Mouse (Mus musculus) erythroblast, adult 5-6 weeks (primary cell): ENCODE data around the gene Slc25a34. TPM values are rescaled to one million over a fixed set of nuclear protein-coding genes. Genes with fewer than 3 reads are reported as not detected.

ENCODE experiments used
- ATAC-seq: replicated peaks from 2 replicates; pipeline ENCODE4 v1.8.0; 2016; ENCODE audit warnings: moderate number of reproducible peaks, mild to moderate bottlenecking, moderate TSS enrichment, inconsistent platforms; ENCODE audit not compliant: poor library complexity, low FRiP score, severe bottlenecking
- total RNA-seq, 2 experiments: library from RNA; stranded (forward) in 1 of 2; stranded (reverse) in 1 of 2; fragments of 150-400 nt in 1 of 2; fragments of 200-764, 138-1000 nt in 1 of 2; gene quantifications; 2 replicates each; pipeline versions ENCODE4 v1.2.3 to v1.2.4; 2015 to 2017; ENCODE audit warnings: low replicate concordance in 2 of 2

Slc25a34 gene
- total RNA-seq, 2 experiments from 2014 or later, result not detected

DNA sequence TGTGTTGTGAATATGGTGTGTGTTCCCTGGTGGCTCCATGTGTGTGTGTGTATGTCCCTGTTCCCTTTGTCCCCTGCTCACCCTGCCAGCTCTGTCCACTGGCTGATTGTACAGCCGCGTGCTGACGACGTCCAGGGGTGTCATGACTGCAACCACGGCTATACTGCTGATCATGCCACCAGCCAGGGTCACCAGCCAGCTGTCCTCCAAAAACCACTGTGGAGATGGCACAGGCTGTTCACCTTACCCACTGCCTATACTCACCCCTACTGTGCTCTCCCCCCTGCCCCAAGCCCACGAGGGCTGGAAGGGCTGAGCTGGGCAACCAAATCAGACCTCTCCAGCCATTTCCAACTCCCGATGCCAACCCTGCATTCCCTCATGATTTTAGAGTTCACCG is 2.3 kb downstream of the Slc25a34 start:
- ATAC-seq, result no peak

DNA sequence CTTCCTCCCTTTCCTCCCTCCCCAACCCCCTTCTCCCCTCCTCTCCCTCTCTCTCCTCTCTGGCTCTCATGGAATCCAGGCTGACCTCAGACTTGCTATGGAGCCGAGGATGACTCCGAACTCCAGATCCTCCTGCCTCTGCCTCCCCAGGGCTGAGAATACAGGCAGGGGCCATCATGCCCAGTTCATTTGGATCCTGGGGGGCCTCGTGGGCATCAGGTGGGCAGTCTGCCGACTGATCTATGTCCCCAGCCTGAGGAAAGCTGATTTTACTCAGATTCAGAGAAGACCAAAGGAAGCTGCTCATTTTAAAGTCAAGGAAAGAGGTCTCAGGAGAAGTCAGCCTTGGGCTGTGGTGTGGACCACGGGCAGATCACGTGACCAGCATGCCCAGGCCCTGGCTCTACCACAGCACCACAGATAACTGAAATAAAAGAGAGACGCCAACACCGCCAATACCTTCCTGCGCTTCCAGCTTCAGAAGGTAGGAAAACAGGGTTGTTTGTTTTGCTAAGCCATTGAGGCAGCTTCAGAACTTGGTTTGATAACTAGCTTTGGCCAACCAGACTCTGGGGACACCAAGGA is 4.2 kb downstream of the Slc25a34 start:
- ATAC-seq, result no peak

DNA sequence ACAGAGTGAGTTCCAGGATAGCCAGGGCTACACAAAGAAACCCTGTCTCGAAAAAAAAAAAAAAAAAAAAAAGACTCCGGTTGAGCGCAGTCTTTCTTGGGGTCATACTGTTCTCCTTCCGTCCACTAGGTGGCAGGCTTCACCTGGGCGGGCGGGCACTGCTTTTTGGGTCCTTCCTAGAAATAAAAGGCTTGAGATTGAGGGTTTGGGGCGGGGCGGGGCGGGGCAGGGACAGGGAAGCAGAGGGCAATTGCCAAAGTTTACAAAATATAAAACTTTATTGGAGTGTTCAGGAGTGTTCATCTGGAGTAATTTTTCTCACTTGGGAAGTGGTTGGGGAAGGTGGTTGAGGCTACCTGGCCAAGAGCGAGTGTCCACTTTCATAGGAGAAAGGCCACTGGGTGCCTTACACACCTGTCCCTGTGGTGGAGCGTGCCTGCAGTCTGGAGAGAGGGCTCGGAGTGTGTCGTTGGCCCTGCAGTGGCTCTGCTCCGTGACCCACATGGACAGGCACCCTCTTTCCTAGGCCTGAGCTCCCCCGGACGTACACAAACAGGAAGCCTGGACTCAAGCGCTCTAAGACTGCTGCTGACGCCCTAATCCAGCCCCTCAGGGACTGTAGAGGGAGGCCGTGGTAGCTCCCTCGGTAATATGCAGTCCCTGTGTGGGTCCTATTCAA is 4.9 kb downstream of the Slc25a34 start, which contains the start of gene Tmem82:
Gene Tmem82, minus strand, starts transcription at position 69 of the 679 bp plus-strand sequence.
- ATAC-seq, result 0 out of 2 replicates have a peak, but pooled peaks have one; percentile 51

DNA sequence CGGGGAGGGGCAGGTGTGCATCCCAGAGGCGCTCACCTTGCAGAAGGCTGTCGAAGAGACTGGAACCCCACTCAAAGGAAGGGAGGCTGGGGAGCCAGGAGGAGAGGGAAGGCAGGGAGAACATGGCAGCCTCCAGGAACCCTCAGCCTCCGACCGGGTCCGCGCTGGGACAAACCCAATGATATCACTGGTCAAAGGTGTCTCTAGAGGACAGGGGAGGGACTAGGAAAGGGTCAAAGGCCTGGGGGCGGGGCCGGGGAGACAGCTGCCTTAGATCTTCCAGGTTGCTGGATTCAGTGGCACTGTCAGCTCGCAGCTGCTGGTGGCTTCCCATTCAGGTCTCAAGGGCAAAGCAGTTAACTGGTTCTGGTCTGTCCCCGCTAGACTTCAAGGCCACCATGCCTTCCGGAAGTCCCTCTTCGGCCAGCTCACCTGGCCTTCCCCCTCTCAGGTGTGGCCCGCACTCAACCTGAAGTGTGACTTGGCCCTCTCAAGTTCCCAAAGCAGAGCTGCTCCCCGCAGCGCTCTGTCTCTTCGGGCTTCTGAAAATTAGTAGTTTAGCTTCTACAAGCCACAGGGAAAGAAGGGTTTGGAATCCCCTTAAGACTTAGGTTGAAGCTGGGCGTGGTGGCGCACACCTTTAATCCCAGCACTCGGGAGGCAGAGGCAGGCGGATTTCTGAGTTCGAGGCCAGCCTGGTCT is 5.6 kb downstream of the Slc25a34 start:
- ATAC-seq, result no peak

DNA sequence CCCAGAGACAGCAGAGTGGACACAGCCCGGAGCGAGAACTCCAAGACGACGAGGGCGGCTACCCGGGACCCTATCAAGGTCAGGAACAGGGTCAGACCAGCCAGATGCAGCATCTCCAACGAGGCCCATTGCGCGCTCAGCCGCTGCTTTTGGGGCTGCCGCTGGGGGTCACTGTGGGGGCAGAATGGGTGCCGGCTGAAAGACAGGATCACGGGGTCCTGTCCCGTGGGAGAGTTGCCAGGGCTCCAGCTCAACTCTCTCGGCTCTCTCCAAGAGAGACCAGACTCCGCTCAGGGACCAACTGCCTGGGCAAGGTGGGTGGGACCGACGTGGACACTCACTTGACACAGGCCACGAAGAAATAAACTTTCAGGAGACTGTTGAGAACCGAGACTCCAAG is 6.3 kb downstream of the Slc25a34 start:
- ATAC-seq, result no peak

DNA sequence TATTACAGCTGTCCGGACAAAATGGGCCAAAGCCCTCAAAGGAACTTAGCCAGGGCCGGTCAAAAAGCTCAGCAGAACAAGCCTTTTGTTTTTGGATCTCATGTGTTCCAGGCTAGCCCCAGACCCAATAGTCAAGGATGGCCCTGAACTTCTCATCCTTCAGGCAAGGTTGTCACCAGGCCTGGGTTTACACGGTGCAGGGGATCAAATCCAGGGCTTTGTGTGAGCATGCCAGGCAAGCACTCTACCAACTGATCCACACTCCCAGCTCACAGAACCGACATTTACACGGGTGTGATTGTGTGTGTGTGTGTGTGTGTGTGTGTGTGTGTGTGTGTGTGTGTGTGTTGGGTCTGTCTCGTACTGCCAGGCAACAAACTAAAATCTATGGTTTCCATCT is 6.8 kb downstream of the Slc25a34 start:
- ATAC-seq, result no peak

DNA sequence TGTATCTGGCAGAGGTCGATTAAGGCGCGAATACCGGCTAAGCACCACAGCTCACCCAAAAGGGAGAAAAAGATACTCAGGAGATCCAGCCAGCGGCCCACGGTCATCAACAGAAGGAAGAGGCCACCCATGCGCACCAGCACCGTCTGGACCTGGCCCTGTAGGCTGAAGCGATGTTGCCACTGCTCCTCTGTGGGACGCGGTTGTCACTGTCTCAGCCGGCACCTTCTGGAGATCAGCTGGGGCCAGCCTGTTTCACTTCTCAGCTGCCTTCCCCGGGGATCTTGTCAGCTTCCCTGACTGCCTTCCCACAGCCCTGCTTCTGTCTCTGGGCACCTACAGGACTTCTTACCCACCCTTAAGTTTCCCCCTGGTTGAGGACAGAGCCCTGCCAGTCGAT is 8.7 kb downstream of the Slc25a34 start:
- no peak for ATAC-seq

DNA sequence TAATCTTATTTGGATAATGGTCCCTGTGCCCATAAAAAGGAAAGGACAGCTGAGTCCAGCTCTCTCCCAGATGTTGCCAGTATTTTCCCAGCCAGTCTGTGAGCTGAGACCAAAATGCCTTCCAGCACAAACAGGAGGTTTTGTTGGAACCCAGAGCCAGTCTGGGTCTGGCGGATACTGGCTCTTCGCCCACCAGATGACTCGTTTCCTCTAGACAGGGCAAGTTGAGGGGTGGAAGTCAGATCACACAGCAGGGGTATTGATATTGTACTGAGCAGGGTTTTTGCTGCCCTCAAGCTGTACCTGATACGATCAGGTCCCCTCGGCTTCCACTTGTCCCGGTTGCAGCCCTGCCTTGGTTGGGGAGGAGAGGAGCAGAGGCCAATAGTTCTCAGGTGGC is 14.1 kb downstream of the Slc25a34 start:
- no peak for ATAC-seq

DNA sequence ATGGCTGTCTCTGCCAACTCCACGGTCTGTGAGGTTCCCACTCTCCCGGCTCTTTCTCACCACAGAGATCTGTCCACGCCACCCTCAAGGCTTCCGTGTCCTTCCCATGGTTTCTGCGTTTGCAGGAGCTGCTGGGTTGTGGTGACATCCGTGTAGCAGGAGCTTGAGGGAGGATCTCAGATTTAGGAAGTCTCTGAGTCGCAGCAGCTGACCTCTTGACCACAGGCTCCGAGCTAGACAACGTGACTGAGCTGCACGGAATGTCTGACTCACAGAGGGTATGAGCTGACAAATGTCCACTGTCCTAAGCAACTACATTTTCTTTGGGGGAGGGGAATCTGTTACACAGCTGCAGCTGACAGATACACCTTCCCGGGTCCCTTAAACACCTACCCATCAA is 17.8 kb downstream of the Slc25a34 start, which contains the start of gene Fblim1:
Gene Fblim1, minus strand, starts transcription at position 236 of the 400 bp plus-strand sequence.
- ATAC-seq, result no peak

DNA sequence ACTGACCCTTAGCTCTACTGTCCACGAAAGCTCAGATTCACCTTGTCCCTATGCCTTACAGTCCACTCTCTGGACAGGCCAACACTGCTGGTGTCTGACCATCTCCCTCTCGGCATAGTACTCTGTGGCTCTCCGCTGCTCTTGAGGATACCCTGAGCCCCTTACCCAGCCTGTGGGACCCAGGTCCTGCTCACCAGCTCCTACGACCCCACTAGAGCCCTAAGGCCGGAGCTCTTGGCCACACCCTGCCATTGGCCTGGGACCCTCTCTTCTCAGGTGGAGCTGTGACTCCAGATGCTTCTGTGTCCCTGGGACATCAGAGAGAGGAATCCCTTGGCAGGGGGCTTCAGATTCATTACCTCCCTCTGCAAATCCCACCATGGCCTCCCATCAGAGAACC is 18.2 kb downstream of the Slc25a34 start:
- no peak for ATAC-seq

DNA sequence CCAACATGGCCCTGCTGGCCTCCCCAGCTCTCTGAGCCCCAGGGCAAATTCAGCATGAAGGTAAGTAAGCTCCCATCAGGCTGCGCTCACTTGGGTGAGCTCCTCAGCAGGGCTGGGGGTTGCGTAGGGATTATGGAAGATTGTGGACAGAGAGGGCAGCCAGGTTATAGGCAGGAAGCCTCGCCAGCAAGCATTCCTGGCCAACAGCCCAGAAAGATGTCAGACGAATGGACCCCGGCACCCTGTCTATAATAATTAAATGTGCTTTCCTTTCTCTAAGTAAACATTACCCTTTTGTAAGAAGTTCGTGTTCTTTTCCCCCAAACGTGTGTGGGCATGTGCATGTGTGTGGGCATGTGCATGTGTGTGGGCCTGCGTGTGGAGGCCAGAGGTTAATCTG is 19.1 kb downstream of the Slc25a34 start:
- no peak for ATAC-seq

DNA sequence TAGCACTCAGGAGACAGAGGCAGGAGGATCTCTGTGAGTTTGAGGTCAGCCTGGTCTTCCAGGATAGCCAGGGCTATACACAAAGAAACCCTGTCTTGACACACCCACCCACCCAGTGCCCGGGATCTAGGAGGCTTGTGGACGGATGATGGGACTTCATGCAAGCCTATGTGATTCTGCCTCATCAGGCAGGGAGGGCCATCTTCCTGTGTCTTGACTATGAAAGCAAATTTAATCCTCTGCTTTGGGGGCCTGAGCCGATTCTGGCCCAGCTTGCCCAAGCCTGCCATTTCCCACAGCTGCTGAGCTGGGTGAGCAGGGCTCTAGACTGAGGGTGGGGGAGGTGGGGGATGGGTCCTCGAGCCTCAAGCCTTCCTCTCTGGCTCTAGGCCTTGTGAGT is 19.7 kb downstream of the Slc25a34 start:
- ATAC-seq, result no peak

DNA sequence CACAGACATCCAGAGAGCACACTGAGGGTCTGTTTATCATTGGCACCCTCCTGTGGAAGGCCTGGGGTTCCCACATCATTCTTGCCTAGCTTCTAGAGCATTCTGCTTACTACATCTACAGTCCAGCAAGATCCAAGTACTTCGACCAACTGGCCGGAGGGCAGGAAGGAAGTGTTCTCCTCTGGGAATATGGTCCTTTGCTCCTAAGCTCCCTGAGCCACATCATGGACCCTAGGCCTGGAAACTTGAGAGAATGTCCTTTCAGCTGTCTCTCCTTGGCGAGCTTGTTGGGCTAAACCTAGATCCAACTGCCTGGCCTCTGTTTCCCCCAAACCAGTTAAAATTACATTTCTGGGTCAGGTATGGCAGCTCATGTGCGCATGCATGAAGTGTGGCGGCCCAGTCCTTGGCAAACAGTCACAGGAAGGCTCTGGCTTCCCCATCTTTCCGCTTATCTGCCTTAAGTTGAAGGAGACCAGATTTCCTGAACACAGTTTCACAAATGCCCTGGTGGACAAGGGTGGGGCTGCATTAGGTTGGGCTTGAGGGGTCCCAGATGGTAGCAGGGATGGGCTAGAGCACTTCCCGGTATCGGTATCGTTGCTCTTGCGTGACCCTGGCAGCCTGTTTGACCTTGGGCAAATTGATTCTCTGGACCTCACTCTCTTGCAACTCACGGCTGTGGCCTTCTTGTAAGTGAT is 20.9 kb downstream of the Slc25a34 start:
- ATAC-seq, result no peak

DNA sequence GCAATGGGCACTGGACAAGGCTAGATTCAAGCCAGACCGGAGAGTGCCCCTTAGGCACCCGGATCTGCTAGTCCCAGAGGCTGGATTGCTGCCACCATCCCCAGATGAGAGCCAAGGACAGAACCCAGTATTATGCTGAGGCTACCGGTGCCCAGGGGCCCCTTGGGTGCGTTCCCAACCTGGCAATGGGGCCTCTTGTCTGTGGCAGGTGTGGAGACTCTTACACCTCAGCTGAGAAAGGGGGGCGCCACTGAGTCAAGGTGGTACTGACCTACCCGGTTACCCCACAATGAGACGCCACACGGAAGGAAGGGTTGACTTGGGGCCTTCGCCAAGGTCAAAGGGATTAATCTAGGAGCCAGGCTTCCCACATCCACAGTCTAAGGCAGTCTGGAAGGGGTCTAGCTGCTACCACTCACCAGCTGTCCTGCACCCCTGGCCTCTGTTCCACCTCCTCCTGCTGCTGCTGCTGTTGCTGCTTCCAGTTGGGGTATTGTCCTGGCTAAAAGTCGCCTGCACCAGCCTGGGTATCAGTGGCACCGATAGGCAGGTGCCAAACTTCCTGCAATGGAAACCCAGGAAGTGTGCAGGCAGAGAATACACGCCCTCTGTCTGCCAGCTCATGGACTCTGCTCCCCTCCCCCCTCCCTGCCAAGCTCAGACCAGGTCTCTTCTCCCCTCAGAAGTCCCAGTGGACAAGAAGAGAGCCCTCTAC is 22.3 kb downstream of the Slc25a34 start:
- no peak for ATAC-seq

DNA sequence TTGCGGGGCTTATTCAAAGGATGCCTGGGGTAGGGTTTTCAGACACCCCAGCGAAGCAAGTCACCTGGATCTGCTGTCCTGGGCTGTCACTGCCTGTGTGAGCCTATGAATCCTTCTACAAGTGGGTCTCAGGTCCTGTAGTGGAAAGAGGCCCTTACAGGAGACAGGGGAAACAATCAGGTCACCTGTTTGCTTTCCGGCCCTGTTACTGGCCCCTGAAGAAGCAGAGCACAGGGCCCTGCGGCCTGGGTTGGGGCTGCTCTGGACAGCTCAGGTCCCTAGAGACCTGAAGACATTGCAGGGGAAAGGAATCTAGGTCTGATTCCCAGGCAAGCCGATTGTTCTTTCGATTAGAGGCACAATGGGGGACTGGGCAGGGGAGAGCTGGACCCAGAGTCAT is 23.3 kb downstream of the Slc25a34 start:
- ATAC-seq, result no peak

DNA sequence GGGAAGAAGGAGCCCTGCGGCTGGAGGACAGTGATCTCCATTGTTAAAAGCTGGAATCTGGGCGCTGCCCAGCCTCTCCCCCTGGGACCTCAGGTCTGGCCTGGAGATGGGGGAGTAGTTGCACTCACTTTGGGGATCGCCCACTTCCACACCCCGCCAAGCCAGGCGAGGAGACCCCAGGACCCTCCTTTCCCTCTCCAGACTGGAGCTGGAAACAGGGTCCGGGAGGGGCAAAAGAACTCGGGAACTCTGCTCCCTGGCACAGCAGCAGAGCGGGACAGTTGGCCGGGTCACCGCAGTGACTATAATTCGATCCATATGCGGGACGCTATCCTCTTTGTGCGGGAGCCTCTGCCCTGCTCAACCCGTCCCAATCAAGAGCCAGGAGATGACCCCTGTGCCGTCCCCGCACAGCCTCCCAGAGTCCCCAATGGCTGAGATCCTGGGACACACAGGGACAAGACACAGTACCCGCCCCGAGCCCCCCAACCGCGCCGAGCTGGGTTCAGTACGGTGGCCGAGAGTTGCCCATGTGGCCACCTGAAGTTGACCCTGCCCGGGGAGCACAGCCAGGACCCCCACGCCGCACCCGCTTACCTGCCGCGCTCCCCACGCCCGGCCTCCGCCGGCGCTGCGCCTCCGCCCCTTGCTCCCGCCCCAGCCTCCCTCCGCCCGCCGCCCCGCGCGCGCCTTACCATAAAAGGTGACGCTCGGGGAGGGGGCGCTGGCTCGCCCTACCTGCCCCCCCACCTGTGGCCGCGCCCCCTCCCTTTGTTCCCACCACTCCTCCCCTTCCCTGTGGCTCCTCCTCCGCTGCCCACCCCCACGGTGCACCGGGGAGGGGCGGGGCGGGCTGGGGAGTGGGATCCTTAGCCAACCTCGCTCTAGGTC is 24.1 kb downstream of the Slc25a34 start:
- ATAC-seq, result no peak

DNA sequence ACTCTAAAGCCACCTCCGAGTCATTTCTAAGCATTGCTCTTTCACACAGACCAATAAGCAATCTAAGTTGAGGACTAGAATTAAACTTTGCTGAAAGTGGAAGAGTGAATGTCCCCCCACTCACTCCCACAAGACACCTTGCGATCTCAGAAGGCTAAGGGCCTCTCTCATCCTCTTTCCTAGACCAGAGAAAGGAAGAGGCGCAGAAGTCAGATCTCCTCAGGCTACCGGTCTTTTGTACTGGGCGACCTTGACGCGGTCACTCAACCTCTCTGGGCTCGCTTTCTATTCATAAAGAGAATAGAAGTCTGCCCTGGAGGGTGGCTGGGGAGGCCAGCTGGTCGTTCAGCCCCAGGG is 24.7 kb downstream of the Slc25a34 start:
- no peak for ATAC-seq

DNA sequence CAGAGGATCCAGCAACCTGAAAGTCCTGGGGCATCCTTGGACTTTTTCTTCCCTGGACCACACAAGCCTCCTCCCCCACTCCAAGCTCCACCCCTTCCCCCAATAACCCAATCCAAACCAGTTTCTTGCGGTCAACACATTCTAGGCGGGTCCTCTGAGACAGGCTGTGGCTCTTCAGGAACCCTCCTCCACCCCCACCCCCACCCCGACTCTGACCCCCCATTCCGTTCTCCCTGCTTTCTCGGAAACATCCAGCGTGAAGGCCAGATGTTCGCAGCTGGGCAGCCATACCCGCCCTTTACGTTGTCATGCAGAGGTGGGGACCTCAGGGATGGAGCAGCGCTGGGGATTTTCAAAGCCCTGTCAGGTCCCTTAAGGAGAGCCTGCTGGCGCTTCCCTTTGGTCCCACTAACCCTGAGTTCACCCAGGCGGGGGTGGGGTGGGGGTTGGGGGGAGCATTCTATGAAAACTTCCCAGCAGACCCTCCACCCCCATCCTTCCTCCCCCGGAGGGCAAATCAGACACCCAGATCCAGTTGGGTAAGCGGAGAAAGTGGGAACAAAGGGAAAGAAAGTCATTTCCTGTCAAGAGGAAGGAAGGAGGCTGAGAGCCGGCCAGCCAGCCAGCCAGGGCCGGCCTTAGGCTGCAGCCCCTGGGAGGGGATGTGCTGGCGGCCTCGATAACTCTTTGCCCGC is 25.3 kb downstream of the Slc25a34 start:
- no peak for ATAC-seq
